Mouse (Mus musculus) forebrain, embryonic 16.5 days (tissue): ENCODE measurements around the gene Alkbh6. TPM values are rescaled to one million over a fixed set of nuclear protein-coding genes. Genes with fewer than 3 reads are reported as not detected.

ENCODE experiments used
- ATAC-seq: fragments of 200-750 bp; cut with Nextera tagmentation; 2 replicates; pipeline ENCODE4 v1.8.0; 2017; ENCODE audit warnings: mild to moderate bottlenecking, moderate library complexity
- H3K27ac ChIP-seq: fragments of 300-500 bp; sonication (generic); 2 replicates; pipeline ENCODE4 v1.5.1; 2014; ENCODE audit warnings: low read length, control low read depth
- H3K27me3 ChIP-seq: fragments of 300-500 bp; sonication (generic); replicated peaks from 2 replicates; pipeline ENCODE4 v1.6.1; 2014; ENCODE audit warnings: low read length; ENCODE audit not compliant: control insufficient read depth, insufficient read depth
- H3K36me3 ChIP-seq: fragments of 300-500 bp; sonication (generic); 2 replicates; pipeline ENCODE4 v1.6.1; 2014; ENCODE audit not compliant: control insufficient read depth, insufficient read depth
- H3K4me1 ChIP-seq: fragments of 300-500 bp; sonication (generic); replicated peaks from 2 replicates; pipeline ENCODE4 v1.6.1; 2014; ENCODE audit warnings: low read length; ENCODE audit not compliant: control insufficient read depth, insufficient read depth
- H3K4me2 ChIP-seq: fragments of 300-500 bp; sonication (generic); 2 replicates; pipeline ENCODE4 v1.6.1; 2014; ENCODE audit warnings: mild to moderate bottlenecking, low read length, control low read depth
- H3K4me3 ChIP-seq: fragments of 300-500 bp; sonication (generic); replicated peaks from 2 replicates; pipeline ENCODE4 v1.5.1; 2014; ENCODE audit warnings: mild to moderate bottlenecking, low read length, control low read depth
- H3K9ac ChIP-seq: fragments of 300-500 bp; sonication (generic); replicated peaks from 2 replicates; pipeline ENCODE4 v1.6.1; 2014; ENCODE audit warnings: low read depth, low read length, control low read depth
- H3K9me3 ChIP-seq: fragments of 300-500 bp; sonication (generic); 2 replicates; pipeline ENCODE4 v1.6.1; 2016; ENCODE audit warnings: low read length; ENCODE audit not compliant: control insufficient read depth
- WGBS: fragments of 180-500 bp; shearing (Covaris S2); extraction: QIAGEN DNeasy Blood & Tissue Kit; methylation state at CpG from one replicate; pipeline ENCODE4 v1.1.7; 2014; 5-methylcytosine and 5-hydroxymethylcytosine counted together
- polyA plus RNA-seq: library from polyadenylated mRNA; unstranded; fragments of >200 nt; fragmentation: Nextera tagmentation; extraction: Ambion mirVana; gene quantifications from 2 replicates; pipeline ENCODE4 v1.2.1, GENCODE M21; 2015

Gene Alkbh6
- polyA plus RNA-seq, 1 experiment from 2014 or later: 104 TPM

DNA sequence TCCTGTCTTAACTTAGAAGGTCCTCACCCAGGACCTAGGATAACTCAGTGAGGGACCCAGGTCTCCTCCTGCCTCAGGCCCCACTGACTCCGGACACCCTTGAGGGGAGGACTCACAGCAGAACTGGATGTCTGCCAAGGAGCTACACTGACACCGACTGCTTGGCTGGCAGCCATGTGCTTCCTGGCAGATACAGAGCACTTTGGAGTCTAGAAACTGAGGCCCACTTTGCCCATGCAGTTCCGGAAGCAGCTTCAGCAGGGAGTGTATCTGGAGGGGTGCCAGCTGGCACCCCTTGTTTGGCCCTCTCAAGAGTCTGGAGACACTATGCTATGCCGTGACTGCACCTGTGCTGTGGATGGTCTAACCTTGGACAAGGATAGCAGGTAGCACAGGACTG, 24.9 kb downstream of the Alkbh6 start:
- Histone ChIP-seq H3K9ac (0 out of 2 replicates have a peak overlapping the region, but pooled peaks have one; percentile 9), H3K27me3 (no peaks in the 10 kb centered on the region), H3K4me2 (no peak overlapping the region), H3K36me3 (no peaks in the 10 kb centered on the region), H3K4me3 (no peak overlapping the region), H3K27ac (peak overlapping the region; percentile 50), H3K9me3 (no peaks in the 10 kb centered on the region), H3K4me1 (peaks cover 25% of the 10 kb centered on the region)
- 12% methylated on average over 4 of the region's 4 CpGs for WGBS
- ATAC-seq: peak; percentile 31; the same call in 1 of the 2 replicates

DNA sequence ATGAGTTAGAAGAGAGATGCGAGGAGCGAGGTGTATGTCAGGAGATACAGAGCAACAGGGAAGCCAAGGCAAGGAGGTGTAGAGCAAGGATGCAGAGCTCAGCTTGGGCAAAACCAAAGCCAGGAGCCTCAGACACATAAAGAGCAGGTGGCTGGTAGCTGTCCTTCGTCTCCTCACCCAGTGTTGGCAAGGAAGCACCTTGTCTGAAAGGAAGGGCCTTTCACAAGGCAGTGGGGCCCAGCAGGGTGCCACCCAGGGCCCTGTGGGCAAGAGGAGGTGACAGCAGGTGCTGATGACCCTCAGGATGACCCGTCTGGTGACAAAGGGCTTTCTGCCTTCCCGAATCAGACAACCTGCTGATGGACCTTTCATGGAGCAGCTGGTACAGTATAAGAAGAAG, 26.0 kb downstream of the Alkbh6 start:
- Histone ChIP-seq H3K9ac (no peak overlapping the region), H3K4me2 (no peak overlapping the region), H3K4me1 (peaks cover 27% of the 10 kb centered on the region), H3K36me3 (no peaks in the 10 kb centered on the region), H3K4me3 (no peak overlapping the region), H3K27me3 (no peaks in the 10 kb centered on the region), H3K9me3 (no peaks in the 10 kb centered on the region), H3K27ac (no peak overlapping the region)
- ATAC-seq: no peak
- WGBS: 58% methylated on average over 5 of the region's 5 CpGs

GRCm38 (mm10) chr7:30335688-30336087, 27.2 kb downstream of the Alkbh6 start:
- no peak overlapping the region for H3K4me3 ChIP-seq
- 61% methylated on average over 6 of the region's 6 CpGs for WGBS
- peak; percentile 10 for ATAC-seq

GRCm38 (mm10) chr7:30336384-30336783, 27.9 kb downstream of the Alkbh6 start:
- Histone ChIP-seq H3K27ac (no peak overlapping the region), H3K4me1 (peaks cover 32% of the 10 kb centered on the region)

More at GRCm38 (mm10) chr7:30335688-30336087, 27.2 kb downstream of the Alkbh6 start:
- H3K9me3 ChIP-seq: no peaks in the 10 kb centered on the region
- H3K36me3 ChIP-seq: no peaks in the 10 kb centered on the region
- H3K4me1 ChIP-seq: peaks cover 27% of the 10 kb centered on the region
- H3K4me2 ChIP-seq: no peak overlapping the region
- H3K27ac ChIP-seq: 0 out of 2 replicates have a peak overlapping the region, but pooled peaks have one; percentile 6
- no peaks in the 10 kb centered on the region for H3K27me3 ChIP-seq
- no peak overlapping the region for H3K9ac ChIP-seq

DNA sequence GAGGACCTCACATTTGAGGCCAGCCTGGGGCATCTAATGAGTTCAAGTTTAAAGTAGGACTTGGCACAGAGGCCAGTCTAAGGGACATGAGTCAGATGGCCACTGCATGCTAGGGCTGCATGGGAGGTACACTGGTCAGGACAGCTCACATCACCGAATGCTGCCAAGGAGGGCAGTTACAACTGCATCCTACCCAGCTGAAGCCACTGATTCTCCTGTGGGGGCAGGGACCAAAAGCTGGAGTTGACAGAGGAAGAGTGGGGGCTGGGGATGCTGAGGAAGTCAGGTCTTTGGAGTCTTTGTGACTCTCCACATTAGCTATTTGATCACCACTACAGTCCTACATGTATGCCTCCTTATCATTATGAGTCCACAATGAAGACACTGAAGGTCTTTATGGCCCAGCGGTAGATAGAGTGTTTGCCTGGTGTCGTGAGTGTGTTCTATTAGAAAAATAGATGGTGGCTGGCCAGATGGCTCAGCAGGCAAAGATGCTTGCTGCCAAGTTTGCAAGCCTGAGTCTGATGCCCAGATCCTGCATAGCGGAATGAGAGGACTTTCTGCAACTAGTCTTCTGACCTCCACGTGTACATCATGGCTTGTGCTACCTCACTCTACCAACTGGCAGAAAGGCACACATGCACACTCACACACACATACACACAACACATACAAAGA, 31.1 kb downstream of the Alkbh6 start:
- no peak overlapping the region for H3K4me3 ChIP-seq
- ATAC-seq: no peak
- no peak overlapping the region for H3K27ac ChIP-seq
- WGBS: 57% methylated on average over 5 of the region's 5 CpGs
- no peaks in the 10 kb centered on the region for H3K36me3 ChIP-seq
- H3K9me3 ChIP-seq: no peaks in the 10 kb centered on the region
- H3K4me2 ChIP-seq: no peak overlapping the region
- peaks cover 3% of the 10 kb centered on the region; the same call in 1 of the 2 replicates for H3K27me3 ChIP-seq
- no peak overlapping the region for H3K9ac ChIP-seq
- peaks cover 14% of the 10 kb centered on the region for H3K4me1 ChIP-seq

More at GRCm38 (mm10) chr7:30336384-30336783, 27.9 kb downstream of the Alkbh6 start:
- ATAC-seq: peak; percentile 39
- Histone ChIP-seq H3K9me3 (no peaks in the 10 kb centered on the region), H3K4me2 (no peak overlapping the region), H3K27me3 (no peaks in the 10 kb centered on the region), H3K9ac (no peak overlapping the region), H3K4me3 (no peak overlapping the region), H3K36me3 (no peaks in the 10 kb centered on the region)
- WGBS: 3% methylated on average over 9 of the region's 9 CpGs

DNA sequence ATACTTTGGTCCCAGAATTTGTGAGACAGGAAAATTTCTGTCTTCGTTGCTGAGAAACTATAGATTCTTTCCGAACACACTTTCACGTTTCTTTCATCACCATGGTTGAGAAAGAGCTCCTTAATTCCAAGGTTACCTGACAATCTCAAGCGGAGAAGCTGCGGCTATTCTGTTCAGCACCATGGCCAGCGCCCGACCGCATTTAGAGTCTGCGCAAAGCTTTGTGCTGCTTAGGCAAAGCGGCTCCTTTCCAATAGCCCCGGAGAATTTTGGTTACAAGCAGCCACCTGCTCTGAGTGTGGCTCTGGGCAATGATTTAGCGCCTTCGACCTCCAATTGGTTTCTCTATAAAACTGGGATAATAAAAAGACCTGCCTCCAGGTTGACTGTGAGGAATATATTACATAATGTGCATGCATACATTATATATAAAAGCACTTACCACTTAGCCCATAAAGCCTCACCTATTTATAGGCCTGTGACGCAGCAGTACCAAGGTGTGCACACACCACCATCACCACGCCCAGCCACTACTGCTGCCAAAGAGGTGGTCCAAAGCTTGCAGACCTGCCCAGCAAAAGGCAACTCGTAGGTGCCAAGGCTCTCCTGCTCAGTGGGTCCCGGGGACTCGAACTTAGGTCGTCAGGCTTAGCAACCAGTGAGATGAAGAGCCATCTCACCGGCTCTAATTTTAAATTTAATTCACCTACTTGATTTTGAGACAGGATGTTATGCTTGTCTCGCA, 38.3 kb downstream of the Alkbh6 start:
- H3K4me1 ChIP-seq: 0 out of 2 replicates have a peak, but pooled peaks cover 2% of the 10 kb centered on the region
- H3K9me3 ChIP-seq: no peaks in the 10 kb centered on the region
- H3K4me2 ChIP-seq: no peak overlapping the region
- H3K27me3 ChIP-seq: peaks cover 21% of the 10 kb centered on the region
- 28% methylated on average over 21 of the region's 21 CpGs for WGBS
- ATAC-seq: no peak
- H3K9ac ChIP-seq: no peak overlapping the region
- no peak overlapping the region for H3K4me3 ChIP-seq
- H3K36me3 ChIP-seq: no peaks in the 10 kb centered on the region
- no peak overlapping the region for H3K27ac ChIP-seq

- H3K4me1 ChIP-seq: 0 out of 2 replicates have a peak, but pooled peaks cover 2% of the 10 kb centered on the region
- peak overlapping the region; percentile 42 for H3K4me2 ChIP-seq
- peak; percentile 65; the same call in 1 of the 2 replicates for ATAC-seq
- H3K27me3 ChIP-seq: peaks cover 18% of the 10 kb centered on the region
- no peak overlapping the region for H3K27ac ChIP-seq
- 2% methylated on average over 30 of the region's 30 CpGs for WGBS
- no peaks in the 10 kb centered on the region for H3K9me3 ChIP-seq
- peak overlapping the region; percentile 18; the same call in 1 of the 2 replicates for H3K4me3 ChIP-seq
- 0 out of 2 replicates have a peak overlapping the region, but pooled peaks have one; percentile 9 for H3K9ac ChIP-seq
- no peaks in the 10 kb centered on the region for H3K36me3 ChIP-seq
Measured at GRCm38 (mm10) chr7:30347828-30348227, 39.3 kb downstream of the Alkbh6 start.

DNA sequence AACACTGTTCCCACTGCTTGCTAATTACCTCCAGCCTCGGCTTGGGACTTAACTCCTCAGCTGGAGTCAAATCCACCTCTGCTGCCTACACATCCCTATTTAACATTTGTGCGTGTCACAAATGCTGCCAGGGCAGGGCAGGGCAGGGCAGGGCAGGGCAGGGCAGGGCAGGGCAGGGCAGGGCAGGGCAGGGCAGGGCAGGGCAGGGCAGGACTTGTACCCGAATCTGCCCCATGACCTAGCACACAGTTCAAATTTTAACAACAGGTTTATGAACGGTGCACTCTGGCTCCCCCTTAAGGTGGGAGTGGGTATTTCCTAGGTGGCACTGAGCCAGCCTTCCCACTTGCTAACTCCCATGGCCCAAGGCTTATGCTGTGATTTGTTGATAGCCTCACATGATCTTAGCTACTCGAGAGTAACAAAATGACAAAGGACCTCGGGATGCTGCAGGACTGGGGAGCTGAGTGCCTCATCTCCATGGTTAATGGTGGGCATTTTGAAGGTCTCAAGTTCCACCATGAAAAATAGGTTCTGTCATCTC, 44.8 kb downstream of the Alkbh6 start:
- no peak overlapping the region for H3K27ac ChIP-seq
- H3K36me3 ChIP-seq: peaks cover 6% of the 10 kb centered on the region; the same call in 1 of the 2 replicates
- H3K4me1 ChIP-seq: peaks cover 10% of the 10 kb centered on the region; the same call in 1 of the 2 replicates
- H3K9ac ChIP-seq: no peak overlapping the region
- 15% methylated on average over 6 of the region's 6 CpGs for WGBS
- peak; percentile 65; the same call in 1 of the 2 replicates for ATAC-seq
- peaks cover 4% of the 10 kb centered on the region; the same call in 1 of the 2 replicates for H3K27me3 ChIP-seq
- H3K4me3 ChIP-seq: no peak overlapping the region
- H3K9me3 ChIP-seq: no peaks in the 10 kb centered on the region
- no peak overlapping the region for H3K4me2 ChIP-seq

GRCm38 (mm10) chr7:30354059-30354458, 45.5 kb downstream of the Alkbh6 start:
- no peak overlapping the region for H3K9ac ChIP-seq
- peaks cover 6% of the 10 kb centered on the region for H3K36me3 ChIP-seq
- H3K4me2 ChIP-seq: no peak overlapping the region
- peaks cover 4% of the 10 kb centered on the region; the same call in 1 of the 2 replicates for H3K27me3 ChIP-seq
- H3K27ac ChIP-seq: no peak overlapping the region
- ATAC-seq: no peak
- peaks cover 13% of the 10 kb centered on the region for H3K4me1 ChIP-seq
- 79% methylated on average over 4 of the region's 4 CpGs for WGBS
- no peak overlapping the region for H3K4me3 ChIP-seq
- H3K9me3 ChIP-seq: no peaks in the 10 kb centered on the region
